Mouse (Mus musculus): Measurements from ENCODE around the gene Pbrm1. TPM values are rescaled to one million over a fixed set of nuclear protein-coding genes. Genes with fewer than 3 reads are reported as not detected.

The Pbrm1 gene
- polyA plus RNA-seq, 1 experiment from 2014 or later, result 132 TPM

DNA sequence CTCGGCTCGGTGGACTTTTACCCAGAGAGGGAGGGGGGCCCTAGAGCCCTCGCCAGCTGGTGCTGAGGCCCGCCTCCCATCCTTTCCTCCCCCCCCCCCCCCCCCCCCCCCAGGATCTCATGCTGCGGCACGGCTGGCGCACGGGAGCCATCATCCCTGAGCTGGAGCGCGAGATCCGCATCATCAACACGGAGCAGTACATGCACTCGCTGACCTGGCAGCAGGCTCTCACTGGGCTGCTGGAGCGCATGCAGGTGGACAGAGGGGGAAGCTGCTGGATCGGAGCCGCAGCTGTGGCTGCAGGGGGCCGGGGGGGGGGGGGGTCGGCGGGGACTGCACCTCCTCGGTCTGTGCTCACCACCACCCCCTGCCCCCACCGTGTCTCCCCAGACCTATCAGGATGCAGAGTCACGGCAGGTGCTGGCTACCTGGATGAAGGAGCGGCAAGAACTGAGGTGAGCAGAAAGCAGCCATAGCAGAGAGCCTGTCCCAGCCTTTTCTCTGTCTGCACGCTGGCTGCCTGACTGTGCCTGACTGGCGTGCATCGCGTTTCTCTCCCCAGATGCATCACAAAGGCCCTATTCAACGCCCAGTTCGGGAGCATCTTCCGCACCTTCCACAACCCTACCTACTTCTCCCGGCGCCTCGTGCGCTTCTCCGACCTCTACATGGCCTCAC lies 119.4 kb downstream of the Pbrm1 start:
- no peaks in the 10 kb centered on the region for H3K9me3 ChIP-seq
- peaks cover 94% of the 10 kb centered on the region for H3K36me3 ChIP-seq
- H3K27me3 ChIP-seq (ENCODE audit: insufficient read depth, poor library complexity, severe bottlenecking), result no peaks in the 10 kb centered on the region
- peak; percentile 68 for DNase-seq (ENCODE audit: low spot score)
- H3K4me1 ChIP-seq, result peaks cover 11% of the 10 kb centered on the region
- WGBS, result 88% methylated on average over 34 of the region's 35 CpGs
- peak overlapping the region; percentile 37; the same call in 1 of the 2 replicates for H3K27ac ChIP-seq
- no peak overlapping the region for H3K4me3 ChIP-seq

DNA sequence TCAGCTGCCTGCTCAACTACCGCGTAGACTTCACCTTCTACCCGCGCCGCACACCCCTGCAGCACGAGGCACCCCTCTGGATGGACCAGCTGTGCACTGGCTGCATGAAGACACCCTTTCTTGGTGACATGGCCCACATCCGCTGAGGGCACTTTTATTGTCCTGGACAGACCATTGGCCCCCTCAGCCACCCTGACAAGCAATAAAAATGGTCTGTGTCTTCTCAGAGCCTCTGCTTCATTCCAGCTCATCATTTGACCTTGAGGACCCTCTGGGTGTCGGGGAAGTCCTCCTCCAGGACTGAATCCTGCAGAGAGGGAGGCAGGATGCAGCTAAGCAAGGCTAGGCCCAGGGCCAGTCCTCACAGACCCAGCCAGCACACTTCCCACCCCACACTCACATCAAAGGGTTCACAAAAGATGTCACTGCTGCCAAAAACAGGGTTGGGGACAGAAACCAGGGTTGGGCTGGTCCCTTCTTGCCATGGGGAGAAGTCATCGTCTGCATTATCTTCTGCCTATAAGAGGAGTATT lies 120.0 kb downstream of the Pbrm1 start:
- peaks cover 99% of the 10 kb centered on the region for H3K36me3 ChIP-seq
- no peak overlapping the region for H3K4me3 ChIP-seq
- no peak for DNase-seq (ENCODE audit: low spot score)
- H3K27ac ChIP-seq, result no peak overlapping the region
- no peaks in the 10 kb centered on the region for H3K27me3 ChIP-seq (ENCODE audit: insufficient read depth, poor library complexity, severe bottlenecking)
- no peaks in the 10 kb centered on the region for H3K9me3 ChIP-seq
- WGBS, result 90% methylated on average over 9 of the region's 9 CpGs
- peaks cover 9% of the 10 kb centered on the region; the same call in 1 of the 2 replicates for H3K4me1 ChIP-seq

GRCm38 (mm10) chr14:31139666-31140065 lies 120.7 kb downstream of the Pbrm1 start:
- H3K27ac ChIP-seq, result no peak overlapping the region
- 89% methylated on average over 12 of the region's 12 CpGs for whole genome bisulfite sequencing
- no peaks in the 10 kb centered on the region for H3K27me3 ChIP-seq (ENCODE audit: insufficient read depth, poor library complexity, severe bottlenecking)
- H3K9me3 ChIP-seq, result no peaks in the 10 kb centered on the region
- DNase-seq (ENCODE audit: low spot score), result no peak
- H3K4me1 ChIP-seq, result peaks cover 9% of the 10 kb centered on the region; the same call in 1 of the 2 replicates
- no peak overlapping the region for H3K4me3 ChIP-seq
- peaks cover 92% of the 10 kb centered on the region for H3K36me3 ChIP-seq

- Histone ChIP-seq H3K27me3 (ENCODE audit: insufficient read depth, poor library complexity, severe bottlenecking) (no peaks in the 10 kb centered on the region), H3K36me3 (peaks cover 91% of the 10 kb centered on the region), H3K4me1 (peaks cover 9% of the 10 kb centered on the region; the same call in 1 of the 2 replicates), H3K27ac (no peak overlapping the region), H3K4me3 (no peak overlapping the region), H3K9me3 (no peaks in the 10 kb centered on the region)
- 89% methylated on average over 15 of the region's 15 CpGs for WGBS
- no peak for DNase-seq (ENCODE audit: low spot score)
These were observed 121.2 kb downstream of the Pbrm1 start for GRCm38 (mm10) chr14:31140141-31140540.

- DNase-seq (ENCODE audit: low spot score), result no peak
- WGBS, result 95% methylated on average over 14 of the region's 14 CpGs
- H3K4me1 ChIP-seq, result peaks cover 9% of the 10 kb centered on the region; the same call in 1 of the 2 replicates
- no peak overlapping the region for H3K27ac ChIP-seq
- H3K4me3 ChIP-seq, result no peak overlapping the region
- peaks cover 91% of the 10 kb centered on the region for H3K36me3 ChIP-seq
- H3K9me3 ChIP-seq, result no peaks in the 10 kb centered on the region
- H3K27me3 ChIP-seq (ENCODE audit: insufficient read depth, poor library complexity, severe bottlenecking), result no peaks in the 10 kb centered on the region
These were observed 122.1 kb downstream of the Pbrm1 start for GRCm38 (mm10) chr14:31141011-31141410.

DNA sequence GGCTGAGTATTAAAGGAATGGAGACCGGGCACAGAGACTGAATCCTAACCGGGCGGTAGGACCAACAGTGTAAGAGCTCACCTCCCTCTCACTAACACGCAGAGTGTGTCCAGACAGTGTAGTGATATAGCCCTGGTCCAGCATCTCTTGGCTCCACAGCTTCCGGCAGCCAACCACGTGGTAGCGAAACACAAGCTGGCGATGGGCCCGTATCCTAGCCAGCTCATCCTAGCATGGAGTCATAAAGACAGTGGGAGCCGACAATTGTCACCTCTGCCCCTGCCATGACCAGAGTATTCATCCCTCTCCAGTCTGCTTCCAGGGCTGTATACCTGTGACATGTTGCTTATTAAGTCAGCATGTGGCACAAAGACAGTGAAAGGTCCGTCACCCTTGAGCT lies 126.8 kb downstream of the Pbrm1 start:
- DNase-seq (ENCODE audit: low spot score), result no peak
- H3K4me1 ChIP-seq, result no peaks in the 10 kb centered on the region
- 89% methylated on average over 11 of the region's 11 CpGs for WGBS
- peaks cover 71% of the 10 kb centered on the region for H3K36me3 ChIP-seq
- peaks cover 9% of the 10 kb centered on the region for H3K27me3 ChIP-seq (ENCODE audit: insufficient read depth, poor library complexity, severe bottlenecking)
- no peaks in the 10 kb centered on the region for H3K9me3 ChIP-seq
- no peak overlapping the region for H3K4me3 ChIP-seq
- no peak overlapping the region for H3K27ac ChIP-seq

GRCm38 (mm10) chr14:31160196-31161150 lies 141.5 kb downstream of the Pbrm1 start:
- WGBS, result 71% methylated on average over 27 of the region's 27 CpGs
- Histone ChIP-seq H3K4me1 (peaks cover 52% of the 10 kb centered on the region), H3K4me3 (peak overlapping the region; percentile 6; the same call in 1 of the 2 replicates), H3K9me3 (no peaks in the 10 kb centered on the region), H3K27me3 (ENCODE audit: insufficient read depth, poor library complexity, severe bottlenecking) (no peaks in the 10 kb centered on the region), H3K27ac (no peak overlapping the region), H3K36me3 (peaks cover 43% of the 10 kb centered on the region)
- DNase-seq (ENCODE audit: low spot score), result no peak

DNA sequence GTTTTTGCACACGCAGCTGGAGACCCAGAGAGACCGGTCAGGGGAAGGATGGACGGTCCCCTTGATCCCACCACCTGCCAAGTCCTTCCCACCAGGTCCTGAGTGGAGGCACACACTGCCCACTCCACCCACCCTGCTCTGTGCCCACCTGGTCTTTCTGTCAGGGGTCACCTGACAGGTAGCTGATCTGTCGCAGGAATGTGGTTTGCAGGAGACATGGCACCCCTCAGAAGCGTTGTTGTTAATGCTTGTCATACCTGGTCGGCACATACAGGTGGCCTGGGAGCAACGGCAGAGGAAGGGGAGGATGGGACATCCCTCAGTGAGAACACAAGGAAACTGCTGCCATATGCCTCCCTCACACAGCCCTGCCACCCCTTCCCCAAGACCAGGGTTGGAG lies 142.3 kb downstream of the Pbrm1 start:
- no peaks in the 10 kb centered on the region for H3K27me3 ChIP-seq (ENCODE audit: insufficient read depth, poor library complexity, severe bottlenecking)
- WGBS, result 84% methylated on average over 7 of the region's 7 CpGs
- DNase-seq (ENCODE audit: low spot score), result no peak
- H3K9me3 ChIP-seq, result no peaks in the 10 kb centered on the region
- H3K36me3 ChIP-seq, result peaks cover 39% of the 10 kb centered on the region
- H3K4me1 ChIP-seq, result peaks cover 59% of the 10 kb centered on the region
- H3K4me3 ChIP-seq, result no peak overlapping the region
- no peak overlapping the region for H3K27ac ChIP-seq

GRCm38 (mm10) chr14:31161638-31162037 lies 142.7 kb downstream of the Pbrm1 start:
- Histone ChIP-seq H3K4me1 (peaks cover 63% of the 10 kb centered on the region), H3K4me3 (no peak overlapping the region), H3K27me3 (ENCODE audit: insufficient read depth, poor library complexity, severe bottlenecking) (no peaks in the 10 kb centered on the region), H3K36me3 (peaks cover 38% of the 10 kb centered on the region), H3K9me3 (no peaks in the 10 kb centered on the region), H3K27ac (no peak overlapping the region)
- whole genome bisulfite sequencing, result 83% methylated on average over 10 of the region's 10 CpGs
- DNase-seq (ENCODE audit: low spot score), result no peak

GRCm38 (mm10) chr14:31164067-31164466 lies 145.1 kb downstream of the Pbrm1 start:
- Histone ChIP-seq H3K36me3 (peaks cover 26% of the 10 kb centered on the region; the same call in 1 of the 2 replicates), H3K9me3 (no peaks in the 10 kb centered on the region), H3K27me3 (ENCODE audit: insufficient read depth, poor library complexity, severe bottlenecking) (no peaks in the 10 kb centered on the region), H3K4me1 (peaks cover 74% of the 10 kb centered on the region), H3K27ac (peak overlapping the region; percentile 31; the same call in 1 of the 2 replicates), H3K4me3 (no peak overlapping the region)
- 48% methylated on average over 8 of the region's 8 CpGs for WGBS
- DNase-seq (ENCODE audit: low spot score), result no peak

GRCm38 (mm10) chr14:31165010-31165409 lies 146.1 kb downstream of the Pbrm1 start:
- Histone ChIP-seq H3K27me3 (ENCODE audit: insufficient read depth, poor library complexity, severe bottlenecking) (no peaks in the 10 kb centered on the region), H3K4me3 (no peak overlapping the region), H3K36me3 (peaks cover 24% of the 10 kb centered on the region), H3K27ac (no peak overlapping the region), H3K9me3 (no peaks in the 10 kb centered on the region), H3K4me1 (peaks cover 69% of the 10 kb centered on the region)
- no peak for DNase-seq (ENCODE audit: low spot score)
- 68% methylated on average over 2 of the region's 2 CpGs for WGBS

GRCm38 (mm10) chr14:31165458-31165857 lies 146.5 kb downstream of the Pbrm1 start:
- peaks cover 29% of the 10 kb centered on the region for H3K36me3 ChIP-seq
- H3K4me1 ChIP-seq, result peaks cover 64% of the 10 kb centered on the region
- no peak overlapping the region for H3K27ac ChIP-seq
- no peak for DNase-seq (ENCODE audit: low spot score)
- no peaks in the 10 kb centered on the region for H3K9me3 ChIP-seq
- 0 out of 2 replicates have a peak overlapping the region, but pooled peaks have one; percentile 6 for H3K4me3 ChIP-seq
- WGBS, result 63% methylated on average over 7 of the region's 7 CpGs
- no peaks in the 10 kb centered on the region for H3K27me3 ChIP-seq (ENCODE audit: insufficient read depth, poor library complexity, severe bottlenecking)

Measured in heart, embryonic 10.5 days (tissue).